Mouse (Mus musculus) forebrain, embryonic 16.5 days (tissue): Measurements from ENCODE around the gene Etnk2. TPM values are rescaled to one million over a fixed set of nuclear protein-coding genes. Genes with fewer than 3 reads are reported as not detected.
A peak's percentile ranks its signal among the peaks of the same experiment; 100 is the strongest.

Source experiments
- ATAC-seq: fragments of 200-750 bp; cut with Nextera tagmentation; 2 replicates; pipeline ENCODE4 v1.8.0; 2017; ENCODE audit warnings: mild to moderate bottlenecking, moderate library complexity
- H3K27ac ChIP-seq: fragments of 300-500 bp; sonication (generic); 2 replicates; pipeline ENCODE4 v1.5.1; 2014; ENCODE audit warnings: low read length, control low read depth
- H3K27me3 ChIP-seq: fragments of 300-500 bp; sonication (generic); replicated peaks from 2 replicates; pipeline ENCODE4 v1.6.1; 2014; ENCODE audit warnings: low read length; ENCODE audit not compliant: control insufficient read depth, insufficient read depth
- H3K36me3 ChIP-seq: fragments of 300-500 bp; sonication (generic); 2 replicates; pipeline ENCODE4 v1.6.1; 2014; ENCODE audit not compliant: control insufficient read depth, insufficient read depth
- H3K4me1 ChIP-seq: fragments of 300-500 bp; sonication (generic); replicated peaks from 2 replicates; pipeline ENCODE4 v1.6.1; 2014; ENCODE audit warnings: low read length; ENCODE audit not compliant: control insufficient read depth, insufficient read depth
- H3K4me2 ChIP-seq: fragments of 300-500 bp; sonication (generic); 2 replicates; pipeline ENCODE4 v1.6.1; 2014; ENCODE audit warnings: mild to moderate bottlenecking, low read length, control low read depth
- H3K4me3 ChIP-seq: fragments of 300-500 bp; sonication (generic); replicated peaks from 2 replicates; pipeline ENCODE4 v1.5.1; 2014; ENCODE audit warnings: mild to moderate bottlenecking, low read length, control low read depth
- H3K9ac ChIP-seq: fragments of 300-500 bp; sonication (generic); replicated peaks from 2 replicates; pipeline ENCODE4 v1.6.1; 2014; ENCODE audit warnings: low read depth, low read length, control low read depth
- H3K9me3 ChIP-seq: fragments of 300-500 bp; sonication (generic); 2 replicates; pipeline ENCODE4 v1.6.1; 2016; ENCODE audit warnings: low read length; ENCODE audit not compliant: control insufficient read depth
- WGBS: fragments of 180-500 bp; shearing (Covaris S2); extraction: QIAGEN DNeasy Blood & Tissue Kit; methylation state at CpG from one replicate; pipeline ENCODE4 v1.1.7; 2014; 5-methylcytosine and 5-hydroxymethylcytosine counted together
- polyA plus RNA-seq: library from polyadenylated mRNA; unstranded; fragments of >200 nt; fragmentation: Nextera tagmentation; extraction: Ambion mirVana; gene quantifications from 2 replicates; pipeline ENCODE4 v1.2.1, GENCODE M21; 2015

The Etnk2 gene
- polyA plus RNA-seq, 1 experiment from 2014 or later = 9.5 TPM

DNA sequence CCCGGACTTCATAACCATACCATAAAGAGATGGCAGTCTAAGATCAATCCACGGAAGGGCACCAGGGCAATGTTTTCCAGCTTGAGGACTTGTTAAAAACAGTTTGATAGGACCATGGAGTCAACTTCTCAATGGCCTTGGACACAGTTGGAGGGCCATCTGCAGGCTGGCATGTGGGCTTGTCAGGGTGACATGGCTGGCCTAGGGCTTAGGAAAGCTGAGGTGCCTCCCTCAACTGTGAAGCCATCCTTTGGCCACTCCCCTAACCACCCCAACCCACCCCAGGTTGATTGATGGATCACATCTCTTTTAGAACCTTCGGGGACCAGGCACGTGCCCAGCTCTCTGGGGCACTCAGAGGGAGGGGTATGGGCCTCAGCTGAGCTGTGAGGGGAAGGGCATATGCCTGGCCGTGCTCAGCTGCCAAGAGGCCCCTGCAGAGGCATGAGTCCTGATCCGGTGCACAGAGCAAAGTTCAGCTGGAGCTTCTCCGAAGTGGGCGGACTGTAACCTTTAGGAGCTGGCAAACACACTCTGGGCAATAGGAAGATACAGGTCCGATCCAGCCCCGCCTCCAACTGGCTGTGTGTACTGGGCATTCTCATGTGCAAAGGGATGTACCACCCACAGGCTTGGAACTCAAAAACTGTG lies 12.4 kb downstream of the Etnk2 start:
- no peaks in the 10 kb centered on the region for H3K9me3 ChIP-seq
- H3K4me2 ChIP-seq = no peak overlapping the region
- H3K27ac ChIP-seq = no peak overlapping the region
- 71% methylated on average over 10 of the region's 10 CpGs for WGBS
- H3K4me1 ChIP-seq = peaks cover 4% of the 10 kb centered on the region; the same call in 1 of the 2 replicates
- no peak overlapping the region for H3K9ac ChIP-seq
- no peak for ATAC-seq
- no peak overlapping the region for H3K4me3 ChIP-seq
- no peaks in the 10 kb centered on the region for H3K27me3 ChIP-seq
- no peaks in the 10 kb centered on the region for H3K36me3 ChIP-seq

DNA sequence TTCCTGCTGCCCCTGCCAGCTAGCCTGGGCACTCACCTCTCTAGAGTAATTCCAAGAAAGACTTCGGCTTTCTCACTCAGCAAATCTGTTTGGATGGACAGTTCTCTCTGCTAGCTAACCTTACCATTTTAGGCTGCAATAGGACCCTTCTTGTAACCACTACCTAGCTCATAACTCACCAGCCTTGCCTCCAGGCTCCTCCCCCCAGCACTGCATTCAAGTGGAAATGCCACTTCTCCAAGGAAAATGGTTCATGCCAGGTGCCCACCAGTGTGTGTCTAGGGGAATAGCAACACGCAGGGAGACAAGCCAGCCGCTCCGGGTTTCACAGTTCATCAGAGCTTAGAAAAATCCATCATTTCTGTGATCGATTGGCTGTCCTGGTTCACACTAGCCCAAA lies 14.2 kb downstream of the Etnk2 start:
- WGBS = 86% methylated on average over 5 of the region's 5 CpGs
- no peak overlapping the region for H3K4me2 ChIP-seq
- no peaks in the 10 kb centered on the region for H3K27me3 ChIP-seq
- ATAC-seq = no peak
- no peak overlapping the region for H3K27ac ChIP-seq
- no peak overlapping the region for H3K4me3 ChIP-seq
- H3K9ac ChIP-seq = no peak overlapping the region
- H3K9me3 ChIP-seq = no peaks in the 10 kb centered on the region
- H3K4me1 ChIP-seq = peaks cover 4% of the 10 kb centered on the region; the same call in 1 of the 2 replicates
- no peaks in the 10 kb centered on the region for H3K36me3 ChIP-seq

DNA sequence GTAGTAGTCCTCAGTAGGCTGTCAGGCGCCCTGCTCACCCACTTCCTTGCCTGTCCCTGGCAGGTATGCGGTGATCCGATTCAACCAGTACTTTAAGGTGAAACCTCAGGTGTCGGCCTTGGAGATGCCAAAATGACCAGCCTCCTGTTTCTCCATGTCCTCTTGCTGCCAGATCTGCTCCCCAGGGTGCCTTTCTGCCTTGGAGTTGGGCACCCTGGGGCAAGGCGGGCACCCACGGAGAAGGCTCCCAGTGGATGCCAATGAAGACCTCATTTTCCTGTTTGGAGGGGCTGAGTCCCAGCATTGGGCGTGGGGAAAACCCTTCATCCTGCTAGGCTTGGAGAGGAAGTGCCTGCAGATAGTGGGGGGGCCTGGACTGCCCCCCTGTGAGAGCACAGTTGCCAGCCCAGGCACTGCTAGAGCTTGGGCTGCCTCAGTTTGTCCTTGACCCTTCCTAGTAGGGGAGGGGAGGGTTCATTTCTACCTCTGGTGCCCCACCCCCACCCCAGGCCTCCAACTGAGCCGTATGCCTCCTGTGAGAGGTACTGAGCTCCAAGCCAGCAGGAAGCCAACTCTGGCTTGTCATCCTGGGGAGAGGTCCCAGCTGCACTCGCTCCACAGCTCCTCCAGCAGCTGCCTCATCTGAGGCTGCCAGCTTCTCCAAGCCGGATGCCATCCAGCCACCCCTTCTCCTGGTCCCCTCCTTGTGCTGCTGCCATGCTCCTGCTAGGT lies 16.0 kb downstream of the Etnk2 start:
- ATAC-seq = no peak
- no peaks in the 10 kb centered on the region for H3K9me3 ChIP-seq
- 63% methylated on average over 10 of the region's 10 CpGs for WGBS
- no peak overlapping the region for H3K27ac ChIP-seq
- H3K9ac ChIP-seq = no peak overlapping the region
- no peak overlapping the region for H3K4me2 ChIP-seq
- H3K4me1 ChIP-seq = peaks cover 4% of the 10 kb centered on the region; the same call in 1 of the 2 replicates
- H3K27me3 ChIP-seq = no peaks in the 10 kb centered on the region
- no peaks in the 10 kb centered on the region for H3K36me3 ChIP-seq
- H3K4me3 ChIP-seq = no peak overlapping the region

DNA sequence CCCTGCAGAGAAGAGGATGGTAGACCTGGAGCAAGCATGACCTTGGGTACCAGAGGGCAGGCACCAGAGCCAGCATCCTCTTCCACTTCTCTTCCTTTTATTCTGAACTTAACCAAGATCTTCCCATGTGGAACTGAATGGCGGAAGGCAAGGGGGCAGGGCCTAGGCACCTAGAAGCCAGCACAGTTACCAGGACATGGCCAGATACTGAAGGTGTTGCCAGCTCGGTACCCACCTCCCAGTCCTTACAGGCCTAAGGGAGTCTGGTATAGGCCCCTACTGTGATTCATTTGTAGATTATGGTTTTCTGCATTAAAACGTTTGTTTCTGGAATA lies 16.6 kb downstream of the Etnk2 start:
- H3K27me3 ChIP-seq = no peaks in the 10 kb centered on the region
- peaks cover 4% of the 10 kb centered on the region; the same call in 1 of the 2 replicates for H3K4me1 ChIP-seq
- H3K4me2 ChIP-seq = no peak overlapping the region
- H3K4me3 ChIP-seq = no peak overlapping the region
- no peak for ATAC-seq
- no peaks in the 10 kb centered on the region for H3K9me3 ChIP-seq
- H3K9ac ChIP-seq = no peak overlapping the region
- 83% methylated on average over 3 of the region's 3 CpGs for WGBS
- H3K36me3 ChIP-seq = no peaks in the 10 kb centered on the region
- no peak overlapping the region for H3K27ac ChIP-seq

DNA sequence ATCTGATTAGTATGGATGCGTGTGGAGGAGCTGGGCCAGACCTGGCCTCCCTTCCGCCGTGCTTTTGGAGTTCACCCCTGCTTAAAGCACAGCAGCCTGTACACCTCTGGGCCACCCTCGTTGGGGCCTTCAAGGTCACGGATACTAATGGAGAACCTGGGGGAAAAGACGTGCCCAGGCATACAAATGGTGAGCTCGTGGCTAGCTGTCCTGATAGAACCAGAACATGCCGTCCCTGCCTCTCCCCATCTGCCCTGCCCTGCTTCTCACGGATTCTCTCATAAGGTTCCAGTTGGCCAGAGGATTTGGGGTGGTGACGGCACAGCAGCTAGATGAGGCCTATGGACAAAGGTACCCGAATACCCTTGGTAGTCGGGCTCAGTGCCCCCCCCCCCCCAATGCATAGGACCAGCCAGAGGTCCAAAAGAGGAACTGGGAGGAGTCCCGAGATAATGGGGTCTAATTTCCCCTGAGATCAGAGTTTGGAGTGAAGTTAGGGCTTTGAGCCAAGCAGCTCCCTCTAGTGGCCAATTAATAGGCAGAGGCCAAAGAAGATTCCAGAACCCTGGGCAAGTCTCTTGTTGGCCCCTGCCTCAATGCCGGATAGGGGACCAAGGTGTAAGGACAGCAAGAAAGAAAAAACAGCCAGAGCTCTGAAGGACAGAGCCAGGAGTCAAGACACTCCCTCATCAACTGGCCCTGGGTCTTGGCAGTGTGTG lies 17.1 kb downstream of the Etnk2 start:
- 67% methylated on average over 14 of the region's 14 CpGs for WGBS
- H3K4me1 ChIP-seq = peaks cover 4% of the 10 kb centered on the region; the same call in 1 of the 2 replicates
- no peak overlapping the region for H3K4me2 ChIP-seq
- H3K27ac ChIP-seq = no peak overlapping the region
- no peaks in the 10 kb centered on the region for H3K27me3 ChIP-seq
- no peak overlapping the region for H3K9ac ChIP-seq
- H3K4me3 ChIP-seq = no peak overlapping the region
- no peaks in the 10 kb centered on the region for H3K36me3 ChIP-seq
- no peaks in the 10 kb centered on the region for H3K9me3 ChIP-seq
- ATAC-seq = no peak

DNA sequence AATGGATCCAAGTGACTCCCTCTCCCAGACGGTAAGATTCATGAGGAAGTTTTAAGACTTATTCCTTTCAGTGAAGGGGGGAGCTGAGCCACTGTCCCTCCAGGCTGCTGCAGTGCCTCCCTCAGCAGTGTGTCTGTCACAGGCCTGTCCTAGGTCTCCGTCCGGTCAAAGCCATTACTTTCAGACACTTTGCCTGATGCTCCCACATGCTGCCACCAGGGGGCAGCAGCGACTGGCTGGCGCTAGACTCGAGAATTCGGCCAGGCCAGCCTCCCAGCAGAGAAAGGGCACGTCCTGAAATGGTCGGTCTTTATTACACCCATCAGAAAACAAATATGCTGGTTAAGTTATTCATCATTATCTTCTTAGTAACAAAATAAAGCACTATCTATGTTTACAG lies 18.6 kb downstream of the Etnk2 start:
- Histone ChIP-seq H3K27ac (no peak overlapping the region), H3K9ac (no peak overlapping the region), H3K9me3 (no peaks in the 10 kb centered on the region), H3K4me1 (peaks cover 10% of the 10 kb centered on the region; the same call in 1 of the 2 replicates), H3K27me3 (no peaks in the 10 kb centered on the region), H3K36me3 (no peaks in the 10 kb centered on the region), H3K4me3 (no peak overlapping the region), H3K4me2 (no peak overlapping the region)
- WGBS = 4% methylated on average over 9 of the region's 9 CpGs
- ATAC-seq = 0 out of 2 replicates have a peak, but pooled peaks have one; percentile 8

DNA sequence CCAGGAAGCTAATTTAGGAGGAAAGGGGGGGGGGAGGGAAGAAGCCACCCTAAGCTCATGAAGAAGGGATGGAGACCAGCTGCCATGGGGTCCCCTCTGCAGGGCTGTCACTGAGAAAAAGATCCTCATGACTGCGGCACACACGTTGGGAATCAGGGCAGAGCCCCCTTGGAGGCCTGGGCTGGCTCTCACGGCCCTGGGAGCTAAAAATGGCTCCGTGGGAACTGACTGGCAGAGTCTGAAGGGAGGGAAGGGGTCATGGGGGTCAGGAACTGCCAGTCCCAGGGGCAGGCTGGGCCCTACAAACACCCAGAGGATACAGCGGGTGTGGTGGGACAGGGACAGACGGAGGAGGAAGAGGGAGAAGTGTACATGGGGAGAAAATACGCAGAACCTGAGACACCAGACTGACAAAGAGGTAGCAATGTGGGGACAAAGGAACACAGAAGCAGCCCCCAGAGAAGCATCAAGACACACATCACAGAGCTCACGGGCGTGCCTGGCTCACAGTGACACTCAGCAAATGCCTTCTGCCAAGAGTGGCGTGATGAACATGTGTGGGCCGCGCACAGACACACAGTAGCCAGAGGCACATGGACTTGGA lies 19.3 kb downstream of the Etnk2 start:
- Histone ChIP-seq H3K4me3 (no peak overlapping the region), H3K4me2 (no peak overlapping the region), H3K27me3 (no peaks in the 10 kb centered on the region), H3K9ac (no peak overlapping the region), H3K27ac (no peak overlapping the region), H3K9me3 (no peaks in the 10 kb centered on the region), H3K36me3 (no peaks in the 10 kb centered on the region), H3K4me1 (peaks cover 10% of the 10 kb centered on the region; the same call in 1 of the 2 replicates)
- 55% methylated on average over 12 of the region's 12 CpGs for WGBS
- ATAC-seq = no peak

DNA sequence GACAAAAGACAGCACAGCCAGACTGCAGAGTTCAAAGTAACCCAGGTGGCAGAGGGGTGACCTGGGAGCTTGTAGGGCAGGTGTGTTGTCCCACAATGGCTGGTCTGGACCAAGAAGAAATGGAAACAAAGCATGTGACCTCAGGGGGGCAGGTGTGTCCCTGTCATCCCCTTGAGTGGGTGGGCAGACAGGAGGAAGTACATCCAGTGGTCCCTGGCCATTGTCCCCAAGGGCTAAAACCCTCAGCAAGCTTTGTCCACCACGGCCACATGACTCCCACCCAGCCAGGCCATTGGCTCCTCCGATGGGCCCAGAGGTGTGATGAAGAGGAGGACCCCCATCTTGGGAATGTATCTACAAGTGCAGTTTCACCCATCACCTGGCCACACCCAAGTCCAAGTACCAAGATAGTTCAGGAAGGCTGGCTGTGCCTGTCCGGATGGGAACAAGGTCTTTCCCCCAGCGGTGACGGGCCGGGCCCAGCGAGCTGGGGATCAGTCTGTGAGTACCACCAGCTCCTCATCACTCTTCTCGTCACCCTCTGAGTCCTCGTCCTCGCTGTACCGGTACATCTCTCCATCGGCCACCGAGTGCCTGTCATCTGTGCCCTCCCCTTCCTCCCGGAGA lies 19.9 kb downstream of the Etnk2 start:
- Histone ChIP-seq H3K9me3 (no peaks in the 10 kb centered on the region), H3K4me1 (peaks cover 10% of the 10 kb centered on the region; the same call in 1 of the 2 replicates), H3K27me3 (no peaks in the 10 kb centered on the region), H3K36me3 (no peaks in the 10 kb centered on the region), H3K4me3 (no peak overlapping the region), H3K9ac (no peak overlapping the region), H3K4me2 (no peak overlapping the region), H3K27ac (no peak overlapping the region)
- no peak for ATAC-seq
- WGBS = 94% methylated on average over 14 of the region's 14 CpGs
